Mouse (Mus musculus) thymus, adult 2 months (tissue): ENCODE measurements around the gene Cog8. TPM values are rescaled to one million over a fixed set of nuclear protein-coding genes. Genes with fewer than 3 reads are reported as not detected.

Source experiments
- DNase-seq: peaks from one replicate; pipeline ENCODE4 v3.0.0; 2021
- H3K27ac ChIP-seq: fragments of 200-500 bp; 2 replicates; pipeline ENCODE4 v1.5.1; 2012; ENCODE audit warnings: low read length, control low read depth; ENCODE audit not compliant: control insufficient read depth, insufficient read depth
- H3K27me3 ChIP-seq: fragments of 200-500 bp; 2 replicates; pipeline ENCODE4 v1.6.1; 2012; ENCODE audit warnings: mild to moderate bottlenecking, low read length, moderate library complexity, mixed read lengths; ENCODE audit not compliant: control insufficient read depth, insufficient read depth
- H3K36me3 ChIP-seq: fragments of 200-500 bp; 2 replicates; pipeline ENCODE4 v1.6.1; 2012; ENCODE audit warnings: mild to moderate bottlenecking, low read length, moderate library complexity; ENCODE audit not compliant: control insufficient read depth, insufficient read depth
- H3K4me1 ChIP-seq: fragments of 200-500 bp; replicated peaks from 2 replicates; pipeline ENCODE4 v1.6.1; 2012; ENCODE audit warnings: low read length; ENCODE audit not compliant: control insufficient read depth, insufficient read depth
- H3K4me3 ChIP-seq: fragments of 200-500 bp; 2 replicates; pipeline ENCODE4 v1.5.1; 2012; ENCODE audit warnings: mild to moderate bottlenecking, low read length, control low read depth, moderate library complexity; ENCODE audit not compliant: control insufficient read depth, insufficient read depth
- CTCF ChIP-seq: fragments of 200-500 bp; IDR thresholded peaks from 2 replicates; pipeline ENCODE4 v1.5.1; 2012; ENCODE audit warnings: mild to moderate bottlenecking, control low read depth, low read length, moderate library complexity, borderline replicate concordance; ENCODE audit not compliant: control insufficient read depth, poor library complexity, insufficient read depth; ENCODE audit errors: extremely low read depth
- POLR2A ChIP-seq: fragments of 200-500 bp; IDR thresholded peaks from 2 replicates; pipeline ENCODE4 v1.6.1; 2012; ENCODE audit warnings: mild to moderate bottlenecking, low read length, control low read depth, moderate library complexity; ENCODE audit not compliant: control insufficient read depth, poor library complexity, insufficient read depth; ENCODE audit errors: extremely low read depth
- WGBS: fragments of 180-500 bp; shearing (Covaris S2); methylation state at CpG from one replicate; pipeline ENCODE4 v1.1.7; 2018; 5-methylcytosine and 5-hydroxymethylcytosine counted together
- polyA plus RNA-seq: library from polyadenylated mRNA; depleted of rRNA; stranded (reverse); fragments of >200 nt; gene quantifications from 2 replicates; pipeline ENCODE4 v1.2.3, GENCODE M21; 2012

Cog8 gene
- polyA plus RNA-seq, 1 experiment, result 68.6 TPM

DNA sequence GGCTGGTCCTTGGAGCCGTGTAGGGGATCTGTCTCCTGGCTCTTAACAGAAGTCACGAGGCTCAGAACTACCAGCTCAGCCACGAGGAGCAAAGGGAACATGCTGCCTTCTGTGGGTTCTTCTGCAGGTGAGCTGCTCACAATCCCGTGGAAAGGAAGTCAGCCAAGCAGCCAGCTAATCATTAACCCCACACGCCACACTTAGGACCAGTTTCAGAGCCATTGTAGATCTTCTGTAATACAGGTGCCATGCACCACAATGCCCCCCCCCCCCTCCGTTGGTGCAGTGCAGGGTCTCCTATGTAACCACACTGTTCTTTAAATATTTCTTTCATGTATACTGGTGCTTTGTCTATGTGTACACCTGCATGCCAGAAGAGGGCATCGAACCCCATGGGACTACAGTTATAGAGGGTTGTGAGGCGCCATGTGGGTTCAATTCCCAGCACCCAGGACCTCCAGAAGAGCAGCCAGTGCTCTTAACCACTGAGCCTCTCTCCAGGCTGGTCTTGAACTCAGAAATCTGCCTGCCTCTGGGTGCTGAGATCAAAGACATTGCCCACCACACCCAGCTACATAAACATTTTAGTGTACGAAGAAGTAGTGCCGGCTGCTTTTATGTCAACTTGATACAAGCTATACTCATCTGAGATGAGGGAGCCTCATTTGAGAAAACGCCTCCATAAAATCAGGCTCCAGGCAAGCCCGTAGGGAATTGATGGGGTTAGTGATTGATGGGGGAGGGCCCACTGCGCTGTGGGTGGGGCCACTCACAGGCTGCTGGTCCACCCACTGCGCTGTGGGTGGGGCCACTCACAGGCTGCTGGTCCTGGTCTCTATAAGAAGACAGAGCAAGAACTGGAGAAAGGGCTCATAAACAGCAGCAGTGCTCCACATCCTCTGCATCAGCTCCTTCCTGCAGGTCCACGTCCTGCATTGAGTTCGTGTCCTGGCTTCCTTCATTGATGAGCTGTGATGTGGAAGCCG is 9.3 kb upstream of the Cog8 start, which contains the start of gene Tmed6:
Gene Tmed6 (minus strand): TSS at position 134 of the 986 bp plus-strand sequence.
- 45% methylated on average over 17 of the region's 17 CpGs for WGBS
- Histone ChIP-seq H3K4me3 (no peak within 1 kb of the TSS), H3K4me1 (peaks cover 9% of the 10 kb centered on the region), H3K36me3 (peaks cover 12% of the 10 kb centered on the region; the same call in 1 of the 2 replicates), H3K27me3 (no peaks in the 10 kb centered on the region), H3K27ac (no peak within 1 kb of the TSS)
- DNase-seq, result no peak
- TF ChIP-seq CTCF, result no peak
- no peak for TF ChIP-seq POLR2A

- no peak for DNase-seq
- 91% methylated on average over 1 of the region's 1 CpGs for WGBS
- Histone ChIP-seq H3K4me3 (no peak overlapping the region), H3K27me3 (no peaks in the 10 kb centered on the region), H3K27ac (no peak overlapping the region), H3K4me1 (peaks cover 9% of the 10 kb centered on the region), H3K36me3 (peaks cover 9% of the 10 kb centered on the region; the same call in 1 of the 2 replicates)
- TF ChIP-seq POLR2A (no peak), CTCF (no peak)
Measured at GRCm38 (mm10) chr8:107062613-107063012, 6.1 kb upstream of the Cog8 start.

- no peak overlapping the region for H3K27ac ChIP-seq
- no peaks in the 10 kb centered on the region for H3K27me3 ChIP-seq
- TF ChIP-seq CTCF (0 out of 2 replicates have a peak, but pooled peaks have one; percentile 5), POLR2A (no peak)
- 1% methylated on average over 33 of the region's 33 CpGs for WGBS
- peaks cover 22% of the 10 kb centered on the region for H3K36me3 ChIP-seq
- no peak for DNase-seq
- peaks cover 6% of the 10 kb centered on the region for H3K4me1 ChIP-seq
- peak overlapping the region; percentile 70 for H3K4me3 ChIP-seq
Measured at GRCm38 (mm10) chr8:107056973-107057369, 482 bp upstream of the Cog8 start.

- TF ChIP-seq CTCF (no peak), POLR2A (no peak)
- H3K27ac ChIP-seq, result no peak overlapping the region
- peaks cover 23% of the 10 kb centered on the region for H3K36me3 ChIP-seq
- WGBS, result 97% methylated on average over 8 of the region's 8 CpGs
- no peak for DNase-seq
- no peaks in the 10 kb centered on the region for H3K27me3 ChIP-seq
- no peak overlapping the region for H3K4me3 ChIP-seq
- peaks cover 3% of the 10 kb centered on the region; the same call in 1 of the 2 replicates for H3K4me1 ChIP-seq
Measured at GRCm38 (mm10) chr8:107052046-107052445, 4.4 kb downstream of the Cog8 start.

DNA sequence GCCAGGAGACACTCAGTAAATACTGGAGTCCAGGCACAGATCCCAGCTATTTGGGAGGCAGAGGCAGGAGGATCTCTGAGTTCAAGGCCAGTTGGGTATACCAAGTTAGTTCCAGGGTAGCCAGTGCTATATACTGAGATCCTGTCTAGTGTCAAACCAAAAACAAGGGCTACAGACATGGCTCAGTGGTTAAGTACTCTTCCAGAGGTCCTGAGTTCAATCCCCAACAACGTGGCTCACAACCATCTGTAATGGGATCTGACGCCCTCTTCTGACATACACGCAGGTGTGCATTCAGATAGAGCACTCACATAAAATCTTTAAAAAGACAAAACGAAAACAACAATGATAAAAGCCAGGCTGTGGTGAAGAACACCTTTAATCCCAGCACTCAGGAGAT is 7.0 kb downstream of the Cog8 start:
- Histone ChIP-seq H3K27ac (no peak overlapping the region), H3K36me3 (peaks cover 47% of the 10 kb centered on the region), H3K4me1 (peaks cover 3% of the 10 kb centered on the region; the same call in 1 of the 2 replicates), H3K27me3 (no peaks in the 10 kb centered on the region), H3K4me3 (no peak overlapping the region)
- WGBS, result 94% methylated on average over 4 of the region's 4 CpGs
- no peak for DNase-seq
- no peak for TF ChIP-seq POLR2A

GRCm38 (mm10) chr8:107048061-107048941 is 8.2 kb downstream of the Cog8 start, which contains the start of gene Pdf:
Gene Pdf (minus strand): TSS chr8:107048614.
- peaks cover 56% of the 10 kb centered on the region for H3K36me3 ChIP-seq
- WGBS, result under 1% methylated on average over 87 of the region's 87 CpGs

More at GRCm38 (mm10) chr8:107048061-107048941, 8.2 kb downstream of the Cog8 start, which contains the start of gene Pdf:
- H3K4me1 ChIP-seq, result peaks cover 3% of the 10 kb centered on the region; the same call in 1 of the 2 replicates
- no peaks in the 10 kb centered on the region for H3K27me3 ChIP-seq
- TF ChIP-seq POLR2A, result peak; percentile 73; the same call in 1 of the 2 replicates
- 0 out of 2 replicates have a peak, but pooled peaks have one; percentile 29 for TF ChIP-seq CTCF
- peak; percentile 80 for DNase-seq
- peak within 1 kb of the TSS; percentile 84 for H3K4me3 ChIP-seq
- peak within 1 kb of the TSS; percentile 60 for H3K27ac ChIP-seq
